Mouse (Mus musculus) mouse embryonic stem cell (cell line): ENCODE measurements around the gene Agmat.

Experiments
- in situ Hi-C, 2 experiments: fragments of 300-500 bp; cut with MboI; formaldehyde crosslinking; loops; 1 replicate in 1 of 2; 3 replicates in 1 of 2; pipeline ENCODE4 v1.14.3; 2019 to 2020; ENCODE audit warnings: low sequenced_read_pairs in 2 of 2, low pct_unique_long_range_greater_than_20kb in 1 of 2, mixed read lengths in 1 of 2; ENCODE audit not compliant: unreplicated experiment in 1 of 2

Gene Agmat

DNA sequence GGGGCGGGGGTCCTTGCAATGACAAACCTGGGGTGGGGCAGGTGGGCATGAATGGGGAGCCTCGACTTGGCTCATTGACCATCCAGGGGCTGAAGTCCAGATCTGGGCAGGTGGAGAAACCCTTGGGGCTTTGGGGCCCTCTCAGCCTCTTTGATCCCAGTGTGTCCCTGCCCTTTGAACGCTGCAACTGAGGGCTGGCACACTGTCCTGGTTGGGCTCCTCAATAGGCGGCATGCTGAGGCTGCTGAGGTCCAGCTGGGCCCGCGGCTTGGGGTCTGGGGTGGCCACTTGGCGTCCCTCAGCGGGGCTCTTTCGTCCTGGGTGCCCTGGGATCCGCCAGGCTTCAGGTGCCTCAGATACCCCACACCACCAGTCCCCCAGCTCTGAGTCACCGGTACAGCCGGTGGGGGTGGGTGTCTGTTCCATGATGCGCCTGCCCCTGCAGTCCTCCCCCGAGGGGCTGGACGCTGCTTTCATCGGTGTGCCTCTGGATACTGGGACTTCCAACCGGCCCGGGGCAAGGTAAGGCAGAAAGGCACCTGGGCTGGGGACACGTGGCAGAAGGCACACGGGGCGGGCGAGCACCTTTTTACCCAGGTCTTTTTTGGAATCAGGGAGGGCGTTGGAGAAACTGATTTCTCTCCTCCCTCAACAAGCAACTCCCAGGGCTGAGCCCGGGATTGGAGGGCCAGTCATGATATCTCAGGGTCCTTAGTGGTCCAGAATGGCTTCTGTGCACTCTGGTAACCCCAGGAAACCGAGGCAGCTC, at the start of gene Agmat:
Gene Agmat (plus strand): TSS at position 95 of the 769 bp plus-strand sequence.
- in situ Hi-C loops, result no loop called here

DNA sequence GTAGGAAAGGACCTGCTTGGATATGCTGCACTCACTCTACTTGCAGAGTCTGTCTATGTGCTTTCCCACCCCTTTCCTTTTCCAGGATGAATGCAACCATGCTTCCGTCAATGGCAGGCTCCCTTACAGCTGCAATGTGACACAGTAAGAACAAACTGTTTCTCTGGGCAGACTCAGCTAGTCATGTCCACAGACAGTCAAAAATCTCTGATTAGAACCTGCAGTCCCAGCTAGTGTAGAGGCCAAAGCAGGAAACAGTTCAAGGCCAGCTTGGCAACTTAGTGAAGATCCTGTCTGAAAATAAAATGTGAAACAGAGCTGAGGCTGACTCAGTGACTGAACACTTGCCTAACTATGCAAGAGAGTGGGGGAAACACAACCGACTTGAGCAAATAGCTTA, 41.8 kb upstream of the Agmat start:
- in situ Hi-C loops, result no loop called here

DNA sequence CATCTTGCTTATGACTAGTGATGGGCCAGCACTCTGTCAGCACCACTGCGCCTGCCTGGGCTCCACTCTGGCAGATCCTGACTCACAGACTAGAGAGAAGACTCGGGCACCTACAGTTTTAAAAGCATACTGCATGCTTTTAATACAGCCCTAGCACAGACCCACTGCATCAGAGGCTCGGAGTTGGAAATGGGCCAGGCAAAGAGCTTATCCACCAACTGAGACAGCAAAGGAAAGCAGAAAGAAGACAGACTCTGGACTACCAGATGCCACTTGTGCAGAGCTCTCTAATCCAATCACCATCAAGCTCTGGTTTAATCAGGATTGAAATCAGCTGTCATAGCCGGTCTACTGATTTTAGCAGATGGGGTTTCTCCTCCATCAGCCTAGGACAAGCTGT, 41.1 kb upstream of the Agmat start:
- in situ Hi-C loops, result no loop called here

DNA sequence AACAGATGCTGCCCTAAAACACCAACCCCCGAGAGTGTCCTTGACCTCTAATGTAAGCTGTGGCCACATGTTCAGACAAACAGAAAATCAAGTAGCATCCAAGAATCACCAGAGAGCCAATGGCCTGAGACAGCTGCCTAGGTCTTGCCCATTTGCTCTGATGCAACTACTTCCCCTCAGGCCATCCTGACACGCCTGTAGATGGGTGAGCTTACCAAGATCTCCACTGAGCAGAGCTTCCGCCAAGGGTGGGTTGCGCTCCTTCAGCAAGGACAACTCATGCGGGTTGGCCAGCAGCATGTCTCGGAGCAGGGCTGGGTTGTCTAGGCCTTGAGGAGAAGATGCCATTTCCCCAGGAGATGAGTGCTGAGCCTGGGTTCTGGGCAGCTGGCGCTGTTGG, 38.5 kb upstream of the Agmat start:
- in situ Hi-C loops, result no loop called here

DNA sequence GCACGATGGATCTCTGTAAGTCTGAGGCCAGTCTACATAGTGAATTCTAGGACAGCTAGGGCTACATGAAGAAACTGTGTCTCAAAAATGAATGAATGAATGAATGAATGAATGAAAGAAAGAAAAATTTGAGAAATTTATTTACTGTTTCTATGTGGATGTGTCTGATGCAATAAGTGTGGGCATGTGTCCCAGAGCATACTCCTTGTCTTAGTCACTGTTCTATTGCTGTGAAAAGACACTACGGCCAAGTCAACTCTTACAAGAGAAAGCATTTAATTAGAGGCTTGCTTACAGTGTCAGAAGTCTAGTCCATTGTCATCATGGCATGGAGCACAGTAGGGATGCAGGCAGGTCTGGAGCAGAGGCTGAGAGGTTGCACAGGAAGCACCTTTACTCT, 37.5 kb upstream of the Agmat start:
- in situ Hi-C loops, result no loop called here

DNA sequence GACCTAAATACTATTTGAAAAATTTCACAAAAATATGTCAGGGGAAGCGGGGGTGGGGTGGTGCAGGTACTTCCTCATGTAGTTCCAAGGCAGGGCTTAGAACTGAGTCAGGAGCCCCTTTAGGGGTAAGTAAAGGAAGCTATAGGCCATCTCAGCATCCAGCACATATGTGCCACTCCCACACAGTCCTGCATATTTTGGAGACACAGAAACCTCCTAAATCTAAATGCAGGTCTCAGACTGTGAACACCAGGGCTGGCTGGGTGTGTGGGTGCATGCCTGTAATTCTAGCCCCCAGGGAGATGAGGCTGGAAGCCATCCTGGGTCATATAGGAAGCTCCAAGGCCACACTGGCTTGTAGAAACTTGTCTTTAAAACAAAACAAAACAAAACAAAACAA, 35.2 kb upstream of the Agmat start:
- in situ Hi-C loops, result no loop called here

DNA sequence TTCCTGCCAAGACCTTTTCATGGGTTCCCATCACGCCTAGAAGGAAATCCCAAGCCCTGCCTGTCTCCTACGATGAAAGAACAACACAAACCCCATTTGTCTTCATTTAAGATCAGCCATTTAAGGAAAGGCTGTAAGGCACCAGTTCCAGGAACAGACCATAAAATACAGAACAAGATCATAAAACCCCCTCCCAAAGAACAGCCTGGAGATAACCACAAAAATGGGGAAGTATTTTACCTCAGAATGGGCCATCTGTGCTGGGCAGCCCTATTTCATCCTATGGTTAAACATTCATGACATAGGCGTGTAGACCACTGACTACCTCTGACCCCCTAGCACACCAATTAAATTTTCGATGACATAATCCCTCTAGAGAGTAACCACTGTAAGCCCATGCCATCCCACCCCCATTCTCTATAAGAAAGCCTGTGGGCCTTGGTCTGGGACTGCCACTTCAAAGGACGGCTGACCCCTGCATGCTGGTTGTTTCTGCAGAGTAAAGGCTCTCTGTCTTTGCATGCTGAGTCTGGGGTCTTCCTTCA, 32.8 kb upstream of the Agmat start:
- in situ Hi-C loops, result no loop called here

DNA sequence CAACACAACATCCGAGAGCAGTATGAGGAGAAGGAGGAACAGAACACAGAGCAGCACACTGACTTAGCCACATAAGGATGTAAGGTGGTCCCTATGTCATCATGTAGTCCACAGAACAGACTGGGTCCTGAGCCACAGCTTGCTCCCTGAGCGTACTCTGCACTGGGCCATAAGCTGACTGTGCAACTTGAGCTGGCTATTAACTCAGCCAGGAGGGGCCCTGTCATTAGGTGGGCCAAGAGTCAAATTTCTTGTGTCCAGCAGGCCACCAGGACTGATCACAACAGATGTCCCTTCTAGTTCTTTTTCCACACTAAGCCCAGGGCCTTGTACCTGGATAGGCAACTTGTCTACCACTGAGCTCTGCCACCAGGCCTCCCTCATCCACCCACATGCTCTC, 31.4 kb upstream of the Agmat start:
- in situ Hi-C loops, result no loop called here

DNA sequence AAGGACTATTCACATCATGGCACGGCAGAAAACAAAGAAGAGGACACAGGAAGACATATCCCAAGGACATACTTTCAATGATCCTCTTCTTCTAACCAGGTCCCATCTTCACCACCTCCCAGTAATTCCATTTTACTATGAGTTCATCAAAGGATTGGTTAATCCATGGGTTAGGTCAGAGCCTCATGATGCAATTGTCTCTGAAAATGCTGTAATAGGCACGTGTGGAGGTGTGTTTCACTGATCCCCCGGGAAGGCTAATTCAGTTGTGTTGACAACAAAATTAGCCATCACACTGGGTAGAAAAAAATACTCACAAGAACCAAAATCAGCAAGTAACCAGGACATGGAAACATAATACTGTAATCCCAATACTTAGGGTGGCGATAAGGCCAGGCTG, 28.8 kb upstream of the Agmat start:
- in situ Hi-C loops, result no loop called here

DNA sequence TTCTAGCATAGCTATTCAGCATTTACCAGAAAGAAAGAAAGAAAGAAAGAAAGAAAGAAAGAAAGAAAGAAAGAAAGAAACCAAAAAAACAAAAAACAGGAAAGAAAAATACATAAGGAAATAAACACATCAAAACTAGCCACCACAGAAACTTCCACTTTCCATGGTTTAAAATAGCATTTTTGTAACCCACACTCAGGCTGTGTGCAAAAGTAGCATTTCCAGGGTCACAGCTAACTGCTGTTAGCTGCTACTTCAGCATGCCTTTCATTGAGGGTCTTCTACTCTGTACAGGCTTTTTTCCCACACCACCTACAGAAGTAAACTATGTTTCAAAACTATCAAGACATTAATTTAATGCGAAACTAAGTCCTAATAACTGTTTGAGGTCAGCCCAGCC, 27.2 kb upstream of the Agmat start:
- in situ Hi-C loops, result no loop called here

DNA sequence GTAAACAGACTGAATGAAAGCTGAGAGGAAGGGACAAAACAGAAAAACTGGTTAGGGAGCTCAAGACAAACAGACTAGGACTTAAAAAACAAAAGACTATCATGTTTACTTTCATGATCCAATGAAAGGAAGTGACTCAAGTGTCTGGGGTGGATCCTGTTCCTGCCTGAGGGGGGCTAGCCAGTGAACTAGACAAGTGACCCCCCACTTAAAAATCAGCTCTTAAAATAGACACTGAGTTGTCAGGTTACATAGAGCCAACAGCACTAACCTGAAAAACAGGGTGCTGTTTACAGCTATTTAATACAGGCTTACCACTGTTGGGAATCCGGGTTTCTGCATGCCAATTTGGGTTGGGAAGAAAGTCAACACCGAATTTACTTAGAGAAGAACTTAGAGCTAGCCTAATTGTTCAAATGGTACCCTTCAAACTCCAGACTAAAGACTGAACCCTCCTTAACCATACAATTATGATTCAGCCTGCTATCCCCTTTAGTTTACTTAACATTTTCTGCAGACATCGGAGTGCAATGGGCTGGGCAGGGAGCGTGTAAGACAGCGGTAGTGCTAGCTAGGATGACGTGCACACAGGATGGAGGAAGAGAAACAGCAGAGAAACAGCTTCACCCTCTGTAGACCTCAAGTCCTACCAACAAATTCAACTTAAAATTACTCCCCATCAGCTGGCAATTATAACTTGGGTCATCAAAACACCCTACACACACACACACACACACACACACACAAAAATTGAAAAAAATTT, 25.5 kb upstream of the Agmat start:
- in situ Hi-C loops, result no loop called here

DNA sequence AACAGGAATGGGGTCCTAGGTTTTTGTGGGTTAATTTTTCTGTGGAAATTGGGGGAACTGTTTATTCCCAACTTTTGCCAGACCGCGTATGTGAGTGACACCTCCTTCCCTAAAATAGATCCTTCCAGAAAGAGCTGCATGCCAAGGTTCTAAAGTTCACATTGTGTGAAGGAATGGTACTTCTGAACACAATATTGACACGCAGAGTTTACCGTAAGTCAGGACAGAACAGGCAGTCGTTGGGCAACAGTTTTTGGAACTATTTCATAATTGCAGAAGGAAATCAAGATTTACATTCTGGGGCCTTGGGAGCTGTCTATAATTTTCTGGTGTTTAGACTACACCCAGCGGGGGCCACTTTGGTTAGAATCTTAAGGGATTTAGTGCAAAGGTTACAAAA, 24.5 kb upstream of the Agmat start:
- in situ Hi-C loops, result no loop called here

DNA sequence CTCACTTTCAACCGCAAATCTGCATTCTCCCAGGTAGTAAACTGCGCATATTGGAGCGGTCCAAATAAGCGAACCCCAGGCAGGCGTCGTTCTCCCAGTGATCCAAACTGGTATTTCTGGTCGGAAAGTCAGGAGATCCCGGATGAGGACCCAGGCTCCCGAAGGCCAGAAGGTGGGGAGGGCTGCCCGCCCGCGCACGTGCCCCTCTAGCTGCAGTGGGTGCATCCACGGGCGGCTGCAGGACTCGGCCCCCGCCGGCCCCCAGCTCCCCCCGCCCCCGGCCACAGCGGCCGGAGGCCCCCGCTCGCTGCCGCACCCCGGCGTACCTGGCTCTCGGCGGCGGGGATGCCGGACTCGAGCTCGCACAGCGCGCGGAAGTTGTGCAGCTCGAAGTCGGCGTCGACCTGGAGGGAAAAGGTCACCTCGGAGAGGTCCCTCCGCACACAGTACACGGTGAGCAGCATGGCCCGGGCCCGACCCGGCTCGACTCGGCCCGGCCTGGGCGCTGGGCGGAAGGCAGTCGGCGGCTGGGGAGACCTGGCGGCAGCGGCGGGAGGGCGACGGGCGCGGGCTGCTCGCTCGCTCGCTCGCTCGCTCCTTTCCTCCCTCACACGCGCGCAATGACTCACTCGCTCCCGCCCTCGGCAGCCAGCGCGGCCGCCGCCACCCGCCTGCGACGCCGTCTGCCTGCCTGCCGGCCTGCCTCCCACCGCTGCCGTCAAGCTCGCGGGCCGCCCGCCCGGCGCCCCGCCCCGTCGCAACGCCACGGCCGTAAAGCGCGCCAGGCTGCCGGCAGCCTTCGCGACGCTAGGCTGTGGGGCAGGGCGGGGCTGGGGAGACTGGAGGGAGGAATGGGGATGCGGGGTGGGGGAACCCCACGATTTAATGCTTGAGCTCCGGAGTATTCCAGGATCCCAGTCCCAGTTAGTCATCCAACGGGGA, 23.5 kb upstream of the Agmat start, which contains the start of gene Ddi2:
Gene Ddi2 (minus strand): TSS at position 689 of the 942 bp plus-strand sequence.
- in situ Hi-C loops, result no loop called here

DNA sequence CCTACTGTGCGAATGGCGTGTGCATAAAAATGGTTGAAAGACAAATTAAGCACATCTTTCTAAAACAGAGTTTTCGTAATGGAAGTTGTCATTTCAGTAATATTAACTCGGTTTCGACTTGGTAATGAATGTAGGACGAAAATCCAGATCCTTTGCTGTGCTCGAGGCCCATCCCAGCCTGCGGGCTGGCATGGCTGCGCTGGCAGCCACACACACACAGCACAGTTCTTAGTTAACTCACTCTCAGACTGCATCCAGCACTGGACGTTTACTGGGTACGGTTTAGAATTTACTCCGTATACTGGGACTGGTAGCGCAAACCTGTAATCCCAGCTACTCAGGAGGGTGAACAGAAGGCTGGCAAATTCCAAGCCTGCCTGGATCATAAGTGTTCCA, 22.8 kb upstream of the Agmat start:
- in situ Hi-C loops, result no loop called here

DNA sequence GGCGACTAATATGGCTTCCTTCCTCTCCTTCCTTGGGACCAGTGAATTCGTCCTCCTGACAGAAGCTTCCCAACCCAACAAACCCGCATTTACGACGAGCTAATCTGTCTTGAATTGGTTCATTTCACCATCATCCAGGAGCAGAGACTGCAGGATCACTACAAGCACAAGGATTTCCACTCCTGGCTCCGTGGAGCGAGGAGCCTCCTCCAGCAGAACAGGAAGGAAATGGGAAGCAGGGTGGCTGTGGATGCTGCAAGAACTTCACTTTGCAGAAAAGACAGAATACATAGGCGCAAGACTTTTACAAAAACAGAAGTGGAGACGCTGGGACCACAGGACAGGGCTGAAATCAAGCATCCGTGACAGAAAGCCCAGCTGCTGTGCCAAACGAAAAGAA, 21.9 kb upstream of the Agmat start:
- in situ Hi-C loops, result no loop called here

DNA sequence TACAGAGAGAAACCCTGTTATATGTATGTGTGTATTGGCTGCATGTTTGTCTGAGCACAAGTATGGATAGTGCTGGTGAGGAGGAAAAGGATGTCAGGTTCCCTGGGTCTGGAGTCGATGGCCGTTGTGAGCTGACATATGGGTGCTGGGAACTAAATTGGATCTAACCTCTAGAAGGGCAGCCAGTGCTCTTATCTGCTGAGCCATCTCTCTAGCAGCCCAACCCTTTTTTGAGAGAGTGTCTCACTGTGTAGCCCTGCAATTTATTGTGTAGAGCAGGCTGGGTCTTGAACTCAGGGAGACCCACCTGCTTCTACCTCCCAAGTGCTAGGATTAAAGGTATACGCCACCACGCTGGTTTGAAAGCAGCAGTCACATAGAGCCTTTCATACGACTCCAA, 21.2 kb upstream of the Agmat start:
- in situ Hi-C loops, result no loop called here

DNA sequence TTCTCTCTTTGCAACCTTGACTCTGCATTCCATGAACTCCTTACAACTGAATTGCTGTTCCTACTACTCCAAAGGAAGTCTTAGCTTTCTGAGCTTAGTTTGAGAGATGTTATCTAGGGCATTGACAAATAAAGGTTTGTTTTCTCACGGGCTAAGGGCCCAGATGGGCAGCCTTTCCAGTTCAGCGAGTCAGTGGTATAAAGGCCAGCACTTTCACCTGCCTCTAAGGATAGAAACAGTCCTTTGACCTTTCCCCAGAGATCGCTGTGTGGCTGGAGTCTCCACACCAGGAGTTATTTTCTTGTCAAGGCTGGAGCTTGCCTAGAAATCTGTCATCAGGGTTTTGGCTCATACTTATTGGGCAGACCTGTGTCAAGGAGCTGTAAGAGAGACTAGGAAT, 20.7 kb upstream of the Agmat start:
- in situ Hi-C loops, result no loop called here

DNA sequence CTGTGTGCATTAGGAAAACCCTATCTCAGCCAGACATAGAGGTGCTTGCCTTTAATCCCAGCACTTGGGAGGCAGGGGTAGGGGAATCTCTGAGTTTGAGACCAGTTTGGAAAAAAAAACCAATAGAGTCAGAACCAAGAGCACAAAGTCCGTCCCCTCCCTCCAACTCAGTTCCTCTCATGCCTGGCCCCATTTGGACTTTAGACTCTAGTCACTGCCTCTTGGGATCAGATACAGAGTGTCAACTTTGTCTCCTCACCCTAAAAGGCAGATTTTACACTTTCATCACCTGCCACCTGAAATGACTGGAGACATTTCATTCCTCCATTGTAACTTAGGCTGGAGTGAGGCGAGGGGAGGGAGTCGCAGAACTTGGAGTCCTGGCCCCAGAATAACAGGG, 17.2 kb upstream of the Agmat start:
- in situ Hi-C loops, result no loop called here

DNA sequence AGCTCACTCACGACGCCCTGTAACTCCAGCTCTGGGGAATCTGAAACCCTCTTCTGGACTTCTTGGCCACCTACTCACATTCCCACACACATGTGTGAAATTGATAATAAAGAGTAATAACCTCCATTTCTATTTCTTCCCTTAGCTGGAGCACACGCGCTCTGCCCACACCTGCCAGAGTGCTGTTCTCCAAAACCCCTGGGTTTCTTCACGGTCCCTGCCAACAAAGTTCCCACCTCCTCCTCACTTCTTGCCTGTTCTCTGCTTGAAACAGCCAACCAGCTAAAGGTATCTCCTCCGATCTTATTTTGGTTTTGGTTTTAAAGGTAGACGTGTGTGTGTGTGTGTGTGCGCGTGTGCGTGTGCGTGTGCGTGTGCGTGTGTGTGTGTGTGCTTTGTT, 16.1 kb upstream of the Agmat start:
- in situ Hi-C loops, result no loop called here
